Mouse (Mus musculus): ENCODE data around the gene Cfhr1. TPM values are rescaled to one million over a fixed set of nuclear protein-coding genes. Genes with fewer than 3 reads are reported as not detected.

The Cfhr1 gene
- not detected in 2 replicates for polyA plus RNA-seq (2015; fragmentation: Nextera tagmentation; extraction: Ambion mirVana)

GRCm38 (mm10) chr1:139560024-139560423 is at the start of gene Cfhr1:
TSS of gene Cfhr1 (minus strand) at chr1:139560272.
- no peak within 1 kb of the TSS for H3K4me2 ChIP-seq
- no peaks in the 10 kb centered on the region for H3K36me3 ChIP-seq
- no peaks in the 10 kb centered on the region for H3K9me3 ChIP-seq (replicated peaks)
- WGBS = 71% methylated on average over 1 of the region's 1 CpGs
- H3K27me3 ChIP-seq = no peaks in the 10 kb centered on the region
- no peak within 1 kb of the TSS for H3K27ac ChIP-seq
- H3K4me3 ChIP-seq (replicated peaks) = no peak within 1 kb of the TSS
- no peak within 1 kb of the TSS for H3K9ac ChIP-seq
- H3K4me1 ChIP-seq = no peaks in the 10 kb centered on the region
- ATAC-seq (replicated peaks; ENCODE audit: low FRiP score) = no peak

GRCm38 (mm10) chr1:139551311-139551710 is 8.8 kb downstream of the Cfhr1 start:
- H3K27ac ChIP-seq = no peak overlapping the region
- H3K9ac ChIP-seq = no peak overlapping the region
- no peaks in the 10 kb centered on the region for H3K9me3 ChIP-seq (replicated peaks)
- no peak overlapping the region for H3K4me2 ChIP-seq
- H3K4me3 ChIP-seq (replicated peaks) = no peak overlapping the region
- H3K36me3 ChIP-seq = no peaks in the 10 kb centered on the region
- no peaks in the 10 kb centered on the region for H3K27me3 ChIP-seq
- WGBS = 67% methylated on average over 1 of the region's 1 CpGs
- ATAC-seq (replicated peaks; ENCODE audit: low FRiP score) = no peak
- H3K4me1 ChIP-seq = no peaks in the 10 kb centered on the region

- WGBS = 84% methylated on average over 1 of the region's 1 CpGs
- no peak for ATAC-seq (replicated peaks; ENCODE audit: low FRiP score)
- no peak overlapping the region for H3K27ac ChIP-seq
Observed at GRCm38 (mm10) chr1:139548536-139548935, 11.5 kb downstream of the Cfhr1 start.

GRCm38 (mm10) chr1:139514556-139514955 is 45.5 kb downstream of the Cfhr1 start:
- H3K4me2 ChIP-seq = no peak overlapping the region
- 87% methylated on average over 12 of the region's 12 CpGs for WGBS
- no peak overlapping the region for H3K9ac ChIP-seq
- H3K4me3 ChIP-seq (replicated peaks) = no peak overlapping the region
- H3K36me3 ChIP-seq = no peaks in the 10 kb centered on the region
- no peak for ATAC-seq (replicated peaks; ENCODE audit: low FRiP score)
- no peaks in the 10 kb centered on the region for H3K4me1 ChIP-seq
- no peak overlapping the region for H3K27ac ChIP-seq
- H3K27me3 ChIP-seq = no peaks in the 10 kb centered on the region
- H3K9me3 ChIP-seq (replicated peaks) = no peaks in the 10 kb centered on the region

More at GRCm38 (mm10) chr1:139548536-139548935, 11.5 kb downstream of the Cfhr1 start:
- Histone ChIP-seq H3K9me3 (replicated peaks) (no peaks in the 10 kb centered on the region), H3K4me2 (no peak overlapping the region), H3K27me3 (no peaks in the 10 kb centered on the region), H3K4me1 (no peaks in the 10 kb centered on the region), H3K4me3 (replicated peaks) (no peak overlapping the region), H3K36me3 (no peaks in the 10 kb centered on the region), H3K9ac (no peak overlapping the region)

- Histone ChIP-seq H3K9ac (no peak within 1 kb of the TSS), H3K27ac (no peak within 1 kb of the TSS), H3K4me1 (no peaks in the 10 kb centered on the region), H3K36me3 (no peaks in the 10 kb centered on the region), H3K27me3 (no peaks in the 10 kb centered on the region), H3K4me2 (no peak within 1 kb of the TSS), H3K4me3 (replicated peaks) (no peak within 1 kb of the TSS), H3K9me3 (replicated peaks) (no peaks in the 10 kb centered on the region)
- WGBS = 83% methylated on average over 3 of the region's 3 CpGs
- ATAC-seq (replicated peaks; ENCODE audit: low FRiP score) = no peak
Observed at GRCm38 (mm10) chr1:139501258-139501752, 58.8 kb downstream of the Cfhr1 start, which contains the start of gene F13b. TSS of gene F13b (plus strand) at chr1:139501702.

- Histone ChIP-seq H3K9me3 (replicated peaks) (no peaks in the 10 kb centered on the region), H3K4me2 (no peak overlapping the region), H3K27ac (no peak overlapping the region), H3K36me3 (peaks cover 9% of the 10 kb centered on the region), H3K4me3 (replicated peaks) (no peak overlapping the region), H3K4me1 (no peaks in the 10 kb centered on the region), H3K27me3 (no peaks in the 10 kb centered on the region), H3K9ac (no peak overlapping the region)
- no peak for ATAC-seq (replicated peaks; ENCODE audit: low FRiP score)
Observed at GRCm38 (mm10) chr1:139499751-139500150, 60.3 kb downstream of the Cfhr1 start.

Other genes starting within 250 kb of the Cfhr1 start
- 0.23 and 0.28 TPM in 2 replicates for gene Crb1, start 183.2 kb downstream of the Cfhr1 start, polyA plus RNA-seq (2015; fragmentation: Nextera tagmentation; extraction: Ambion mirVana)
- 9.0 and 9.7 TPM in 2 replicates for gene Zbtb41, start 138.0 kb downstream of the Cfhr1 start, polyA plus RNA-seq (2015; fragmentation: Nextera tagmentation; extraction: Ambion mirVana)
- gene Aspm, start 105.5 kb downstream of the Cfhr1 start, polyA plus RNA-seq (2015; fragmentation: Nextera tagmentation; extraction: Ambion mirVana) = 15.8 and 16.7 TPM in 2 replicates
- gene F13b, start 58.6 kb downstream of the Cfhr1 start, polyA plus RNA-seq (2015; fragmentation: Nextera tagmentation; extraction: Ambion mirVana) = 0.28 and 0.60 TPM in 2 replicates
- gene Gm4788, start 221.0 kb upstream of the Cfhr1 start, polyA plus RNA-seq (2015; fragmentation: Nextera tagmentation; extraction: Ambion mirVana) = 0.13 TPM in 2 replicates

All from kidney, embryonic 15.5 days (tissue).